Mouse (Mus musculus) ES-Bruce4 (cell line): ENCODE data around the gene Spock3. TPM values are rescaled to one million over a fixed set of nuclear protein-coding genes. Genes with fewer than 3 reads are reported as not detected.

ENCODE experiments used
- H3K27ac ChIP-seq: 2 replicates; pipeline ENCODE4 v1.5.1; 2012; ENCODE audit warnings: low read length, inconsistent platforms; ENCODE audit not compliant: insufficient read depth
- H3K27me3 ChIP-seq: 2 replicates; pipeline ENCODE4 v1.6.1; 2012; ENCODE audit warnings: mild to moderate bottlenecking, low read length, inconsistent platforms; ENCODE audit not compliant: control insufficient read depth, poor library complexity, insufficient read depth, severe bottlenecking
- H3K36me3 ChIP-seq: 2 replicates; pipeline ENCODE4 v1.6.1; 2012; ENCODE audit warnings: inconsistent platforms, mild to moderate bottlenecking, low read length, moderate library complexity; ENCODE audit not compliant: control insufficient read depth, poor library complexity, insufficient read depth, severe bottlenecking
- H3K4me1 ChIP-seq: one replicate; pipeline ENCODE4 v1.8.1; 2011; ENCODE audit warnings: low read length; ENCODE audit not compliant: control insufficient read depth, insufficient read depth
- H3K4me3 ChIP-seq: 2 replicates; pipeline ENCODE4 v1.5.1; 2011; ENCODE audit warnings: low read depth, mild to moderate bottlenecking, low read length
- H3K9ac ChIP-seq: 2 replicates; pipeline ENCODE4 v1.6.1; 2012; ENCODE audit warnings: low read depth, mild to moderate bottlenecking, inconsistent platforms; ENCODE audit not compliant: poor library complexity, severe bottlenecking
- H3K9me3 ChIP-seq: replicated peaks from 2 replicates; pipeline ENCODE4 v1.6.1; 2012; ENCODE audit warnings: mild to moderate bottlenecking, low read length, inconsistent platforms; ENCODE audit not compliant: control insufficient read depth, poor library complexity, insufficient read depth, severe bottlenecking
- CTCF ChIP-seq: IDR thresholded peaks from one replicate; pipeline ENCODE4 v1.8.1; 2011; ENCODE audit warnings: low read depth, low read length
- EP300 ChIP-seq: IDR thresholded peaks from 2 replicates; pipeline ENCODE4 v1.6.1; 2011; ENCODE audit warnings: low read depth, low read length; ENCODE audit not compliant: insufficient read depth
- POLR2A ChIP-seq: IDR thresholded peaks from one replicate; pipeline ENCODE4 v1.8.1; 2011; ENCODE audit warnings: low read length; ENCODE audit not compliant: insufficient read depth
- polyA plus RNA-seq: library from polyadenylated mRNA; stranded (reverse); fragments of >200 nt; gene quantifications from 2 replicates; pipeline ENCODE4 v1.2.4, GENCODE M21; 2011; ENCODE audit warnings: low read depth; ENCODE audit not compliant: missing spikeins, insufficient read depth, insufficient read length

Gene Spock3
- polyA plus RNA-seq, 1 experiment = not detected

- Histone ChIP-seq H3K27ac (no peak overlapping the region), H3K4me1 (no peaks in the 10 kb centered on the region), H3K9me3 (no peaks in the 10 kb centered on the region), H3K4me3 (no peak overlapping the region), H3K36me3 (no peaks in the 10 kb centered on the region), H3K9ac (no peak overlapping the region), H3K27me3 (no peaks in the 10 kb centered on the region)
- TF ChIP-seq EP300 = no peak
- no peak for TF ChIP-seq CTCF
- no peak for TF ChIP-seq POLR2A
These were observed 219.1 kb downstream of the Spock3 start for GRCm38 (mm10) chr8:63169956-63170355.

- H3K4me3 ChIP-seq = no peak overlapping the region
- no peaks in the 10 kb centered on the region for H3K36me3 ChIP-seq
- H3K27ac ChIP-seq = no peak overlapping the region
- H3K9ac ChIP-seq = no peak overlapping the region
- H3K4me1 ChIP-seq = no peaks in the 10 kb centered on the region
- TF ChIP-seq POLR2A (no peak), EP300 (no peak), CTCF (no peak)
- no peaks in the 10 kb centered on the region for H3K27me3 ChIP-seq
- no peaks in the 10 kb centered on the region for H3K9me3 ChIP-seq
These were observed 230.5 kb downstream of the Spock3 start for GRCm38 (mm10) chr8:63181272-63181671.

- Histone ChIP-seq H3K9me3 (no peaks in the 10 kb centered on the region), H3K4me1 (no peaks in the 10 kb centered on the region), H3K27me3 (no peaks in the 10 kb centered on the region), H3K36me3 (no peaks in the 10 kb centered on the region), H3K4me3 (no peak overlapping the region), H3K27ac (no peak overlapping the region), H3K9ac (no peak overlapping the region)
- TF ChIP-seq EP300 (no peak), CTCF (no peak), POLR2A (no peak)
These were observed 308.1 kb downstream of the Spock3 start for GRCm38 (mm10) chr8:63258812-63259385.

- H3K27ac ChIP-seq = no peak overlapping the region
- no peak overlapping the region for H3K4me3 ChIP-seq
- no peaks in the 10 kb centered on the region for H3K4me1 ChIP-seq
- TF ChIP-seq CTCF (no peak), POLR2A (no peak), EP300 (no peak)
- H3K27me3 ChIP-seq = no peaks in the 10 kb centered on the region
- H3K9me3 ChIP-seq = no peaks in the 10 kb centered on the region
- no peaks in the 10 kb centered on the region for H3K36me3 ChIP-seq
- H3K9ac ChIP-seq = no peak overlapping the region
These were observed 311.7 kb downstream of the Spock3 start for GRCm38 (mm10) chr8:63262516-63262915.

- H3K9ac ChIP-seq = no peak overlapping the region
- no peaks in the 10 kb centered on the region; the same call in 1 of the 2 replicates for H3K9me3 ChIP-seq
- TF ChIP-seq POLR2A (no peak), EP300 (no peak), CTCF (no peak)
- H3K4me1 ChIP-seq = no peaks in the 10 kb centered on the region
- H3K4me3 ChIP-seq = no peak overlapping the region
- H3K27me3 ChIP-seq = no peaks in the 10 kb centered on the region
- H3K27ac ChIP-seq = no peak overlapping the region
- H3K36me3 ChIP-seq = no peaks in the 10 kb centered on the region
These were observed 384.6 kb downstream of the Spock3 start for GRCm38 (mm10) chr8:63335366-63335765.

GRCm38 (mm10) chr8:63368580-63368979 is 417.8 kb downstream of the Spock3 start:
- no peak for TF ChIP-seq CTCF
- TF ChIP-seq POLR2A = no peak
- TF ChIP-seq EP300 = no peak
- no peaks in the 10 kb centered on the region for H3K27me3 ChIP-seq
- H3K9me3 ChIP-seq = no peaks in the 10 kb centered on the region
- no peak overlapping the region for H3K9ac ChIP-seq
- H3K4me1 ChIP-seq = no peaks in the 10 kb centered on the region
- H3K36me3 ChIP-seq = no peaks in the 10 kb centered on the region
- H3K27ac ChIP-seq = no peak overlapping the region
- no peak overlapping the region for H3K4me3 ChIP-seq
